Mouse (Mus musculus) frontal cortex, postnatal 25 days (tissue): ENCODE data around the gene Cacna1d.
A peak's percentile ranks its signal among the peaks of the same experiment; 100 is the strongest.

Source experiments
- DNase-seq, 2 experiments: peaks; one replicate each; pipeline ENCODE4 v3.0.0; 2022; ENCODE audit warnings: low spot score in 2 of 2

Cacna1d gene

GRCm38 (mm10) chr14:30270350-30270749 lies 220.9 kb downstream of the Cacna1d start:
- DNase-seq: no peak

GRCm38 (mm10) chr14:30265728-30266127 lies 225.5 kb downstream of the Cacna1d start:
- no peak for DNase-seq

GRCm38 (mm10) chr14:30261561-30262251 lies 229.5 kb downstream of the Cacna1d start:
- no peak for DNase-seq

- no peak for DNase-seq
Observed at GRCm38 (mm10) chr14:30257626-30258025, 233.6 kb downstream of the Cacna1d start.

GRCm38 (mm10) chr14:30256486-30256885 lies 234.8 kb downstream of the Cacna1d start:
- DNase-seq: no peak

- no peak for DNase-seq
Observed at GRCm38 (mm10) chr14:30255701-30256400, 235.4 kb downstream of the Cacna1d start.

- no peak for DNase-seq
Observed at GRCm38 (mm10) chr14:30254776-30255175, 236.5 kb downstream of the Cacna1d start.

- no peak for DNase-seq
Observed at GRCm38 (mm10) chr14:30252824-30253223, 238.4 kb downstream of the Cacna1d start.

GRCm38 (mm10) chr14:30251351-30251750 lies 239.9 kb downstream of the Cacna1d start:
- no peak for DNase-seq

- DNase-seq: no peak
Observed at GRCm38 (mm10) chr14:30249591-30249990, 241.7 kb downstream of the Cacna1d start.

- no peak for DNase-seq
Observed at GRCm38 (mm10) chr14:30248811-30249210, 242.4 kb downstream of the Cacna1d start.

GRCm38 (mm10) chr14:30248121-30248520 lies 243.1 kb downstream of the Cacna1d start:
- DNase-seq: no peak

GRCm38 (mm10) chr14:30247606-30248005 lies 243.6 kb downstream of the Cacna1d start:
- no peak for DNase-seq

GRCm38 (mm10) chr14:30244776-30245175 lies 246.5 kb downstream of the Cacna1d start:
- no peak for DNase-seq

GRCm38 (mm10) chr14:30242818-30243205 lies 248.4 kb downstream of the Cacna1d start:
- DNase-seq: no peak

- no peak for DNase-seq
Observed at GRCm38 (mm10) chr14:30242166-30242817, 249.0 kb downstream of the Cacna1d start.

GRCm38 (mm10) chr14:30240916-30241515 lies 250.2 kb downstream of the Cacna1d start:
- no peak for DNase-seq

- no peak for DNase-seq
Observed at GRCm38 (mm10) chr14:30238807-30239206, 252.4 kb downstream of the Cacna1d start.

GRCm38 (mm10) chr14:30225161-30225560 lies 266.1 kb downstream of the Cacna1d start:
- no peak for DNase-seq

- no peak for DNase-seq
Observed at GRCm38 (mm10) chr14:30222101-30222500, 269.2 kb downstream of the Cacna1d start.

- DNase-seq: no peak
Observed at GRCm38 (mm10) chr14:30219851-30220250, 271.4 kb downstream of the Cacna1d start.

GRCm38 (mm10) chr14:30218114-30218513 lies 273.1 kb downstream of the Cacna1d start:
- DNase-seq: peak in 1 of 2 experiments; percentile 24
